Mouse (Mus musculus): ENCODE data around the gene Ccdc47. TPM values are rescaled to one million over a fixed set of nuclear protein-coding genes. Genes with fewer than 3 reads are reported as not detected.
A peak's percentile ranks its signal among the peaks of the same experiment; 100 is the strongest.

Gene Ccdc47
- polyA plus RNA-seq, 1 experiment from 2014 or later, result 101 TPM

DNA sequence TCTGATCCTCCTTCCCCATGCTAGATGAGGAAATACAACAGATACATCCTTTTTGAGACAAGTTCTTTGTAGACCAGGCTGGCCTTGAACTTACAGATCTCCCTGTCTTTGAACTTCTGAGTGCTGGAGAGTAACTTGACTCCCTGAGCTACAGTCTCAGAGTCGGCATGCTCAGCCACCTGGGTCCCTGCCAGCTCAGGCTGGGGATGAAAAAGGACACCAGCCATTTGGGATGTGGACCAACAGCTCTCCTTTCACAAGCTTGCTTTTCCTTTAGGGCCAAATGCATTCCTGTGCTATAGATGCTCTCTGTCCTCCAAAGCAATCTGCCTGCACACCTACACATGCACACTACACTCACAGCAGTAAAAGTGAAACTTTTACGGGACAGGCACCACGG lies 41.1 kb downstream of the Ccdc47 start:
- no peaks in the 10 kb centered on the region for H3K4me1 ChIP-seq (replicated peaks)
- H3K9me3 ChIP-seq, result no peaks in the 10 kb centered on the region
- H3K27ac ChIP-seq (replicated peaks), result no peak overlapping the region
- no peaks in the 10 kb centered on the region for H3K27me3 ChIP-seq
- no peak for ATAC-seq (ENCODE audit: low FRiP score, low read depth)
- peaks cover 7% of the 10 kb centered on the region; the same call in 1 of the 2 replicates for H3K36me3 ChIP-seq
- H3K4me2 ChIP-seq, result no peak overlapping the region
- 78% methylated on average over 3 of the region's 3 CpGs for WGBS
- no peak overlapping the region for H3K9ac ChIP-seq
- H3K4me3 ChIP-seq, result no peak overlapping the region

DNA sequence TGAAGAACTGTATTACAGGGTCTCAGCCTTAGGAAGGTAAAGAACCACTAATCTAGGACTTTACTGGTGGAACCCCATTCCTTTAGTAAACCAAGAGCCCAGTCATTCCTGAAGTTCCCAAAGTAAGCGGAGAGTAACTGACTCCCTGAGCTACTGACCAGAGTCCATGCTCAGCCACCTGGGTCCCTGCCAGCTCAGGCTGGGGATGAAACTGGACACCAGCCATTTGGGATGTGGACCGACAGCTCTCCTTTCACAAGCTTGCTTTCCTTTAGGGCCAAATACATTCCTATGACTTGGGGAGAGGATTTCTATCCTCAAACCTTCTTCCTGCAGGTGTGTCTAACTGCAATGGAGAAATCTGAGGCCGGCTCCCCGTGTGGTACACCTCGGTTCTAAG lies 41.8 kb downstream of the Ccdc47 start:
- WGBS, result 88% methylated on average over 5 of the region's 5 CpGs

DNA sequence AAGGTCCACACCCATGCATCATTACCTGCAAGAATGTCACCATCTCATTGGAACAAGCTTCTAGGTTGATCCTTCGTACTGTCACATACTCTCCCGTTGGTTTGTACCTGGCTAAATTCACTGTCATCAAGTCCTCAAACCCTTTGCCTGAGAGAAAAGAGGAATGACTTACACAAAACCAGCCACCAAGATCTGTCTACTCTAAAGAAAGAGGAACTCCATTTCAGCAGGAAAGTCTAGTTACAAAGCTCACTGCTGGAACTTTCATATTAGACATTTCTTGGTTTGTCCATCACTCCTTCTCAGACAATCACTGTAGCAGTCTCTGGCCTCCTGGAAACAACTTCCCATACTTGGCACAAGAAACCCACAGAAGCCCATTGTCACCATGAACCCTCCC lies 42.9 kb downstream of the Ccdc47 start:
- no peaks in the 10 kb centered on the region for H3K4me1 ChIP-seq (replicated peaks)
- H3K36me3 ChIP-seq, result peaks cover 4% of the 10 kb centered on the region; the same call in 1 of the 2 replicates
- no peak overlapping the region for H3K4me3 ChIP-seq
- no peak overlapping the region for H3K9ac ChIP-seq
- no peaks in the 10 kb centered on the region for H3K9me3 ChIP-seq
- ATAC-seq (ENCODE audit: low FRiP score, low read depth), result no peak
- no peaks in the 10 kb centered on the region for H3K27me3 ChIP-seq
- no peak overlapping the region for H3K27ac ChIP-seq (replicated peaks)
- no peak overlapping the region for H3K4me2 ChIP-seq
- 95% methylated on average over 2 of the region's 2 CpGs for WGBS

More for the DNA sequence above, 41.8 kb downstream of the Ccdc47 start:
- Histone ChIP-seq H3K4me2 (no peak overlapping the region), H3K9me3 (no peaks in the 10 kb centered on the region), H3K27ac (replicated peaks) (no peak overlapping the region), H3K27me3 (no peaks in the 10 kb centered on the region), H3K4me1 (replicated peaks) (no peaks in the 10 kb centered on the region), H3K36me3 (peaks cover 7% of the 10 kb centered on the region; the same call in 1 of the 2 replicates), H3K4me3 (no peak overlapping the region), H3K9ac (no peak overlapping the region)
- ATAC-seq (ENCODE audit: low FRiP score, low read depth), result no peak

DNA sequence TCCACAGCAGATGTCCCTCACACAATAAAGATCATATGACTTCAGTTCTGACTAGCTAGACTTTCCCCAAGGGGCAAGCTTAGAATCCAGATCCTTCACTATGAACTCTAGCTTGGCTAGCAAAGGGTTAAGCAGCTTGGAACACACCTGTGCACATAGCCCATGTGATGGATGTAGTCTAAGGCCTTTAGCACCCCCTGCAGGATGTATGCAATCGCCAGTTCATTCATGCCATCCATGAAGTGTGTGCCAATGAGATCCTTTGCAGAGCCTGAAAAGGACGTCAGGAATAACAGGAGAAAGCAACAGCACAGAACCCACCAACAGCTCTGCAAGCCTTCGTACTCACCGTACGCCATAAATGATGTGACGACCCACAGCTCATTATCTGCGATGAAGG lies 45.3 kb downstream of the Ccdc47 start:
- no peak overlapping the region for H3K4me3 ChIP-seq
- WGBS, result 77% methylated on average over 7 of the region's 7 CpGs
- H3K9me3 ChIP-seq, result no peaks in the 10 kb centered on the region
- H3K4me1 ChIP-seq (replicated peaks), result no peaks in the 10 kb centered on the region
- H3K27me3 ChIP-seq, result no peaks in the 10 kb centered on the region
- no peak overlapping the region for H3K27ac ChIP-seq (replicated peaks)
- H3K4me2 ChIP-seq, result no peak overlapping the region
- no peak for ATAC-seq (ENCODE audit: low FRiP score, low read depth)
- H3K36me3 ChIP-seq, result peaks cover 18% of the 10 kb centered on the region; the same call in 1 of the 2 replicates
- no peak overlapping the region for H3K9ac ChIP-seq

DNA sequence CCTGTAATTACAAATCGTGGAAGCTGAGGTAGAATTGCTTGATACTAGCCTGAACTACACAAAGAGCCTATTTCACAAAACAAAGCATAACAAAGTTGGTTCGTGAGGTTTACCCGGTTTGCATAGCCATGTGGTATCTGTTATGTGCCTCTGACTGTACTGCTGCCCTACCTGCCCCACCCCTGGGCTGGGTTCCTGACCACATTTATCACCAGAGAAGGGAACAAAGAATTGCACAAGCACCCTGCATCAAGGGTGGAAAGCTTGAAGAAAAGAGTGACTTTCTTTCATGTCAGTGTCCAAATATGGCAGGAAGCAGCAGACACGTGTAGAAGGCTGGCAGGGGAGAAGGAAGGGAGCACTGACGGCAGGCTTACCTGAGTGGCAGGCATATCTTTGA lies 48.7 kb downstream of the Ccdc47 start:
- Histone ChIP-seq H3K9ac (no peak overlapping the region), H3K27ac (replicated peaks) (no peak overlapping the region), H3K4me1 (replicated peaks) (no peaks in the 10 kb centered on the region), H3K36me3 (peaks cover 27% of the 10 kb centered on the region; the same call in 1 of the 2 replicates), H3K4me3 (no peak overlapping the region), H3K9me3 (no peaks in the 10 kb centered on the region), H3K27me3 (no peaks in the 10 kb centered on the region), H3K4me2 (no peak overlapping the region)
- WGBS, result 88% methylated on average over 5 of the region's 5 CpGs
- no peak for ATAC-seq (ENCODE audit: low FRiP score, low read depth)

DNA sequence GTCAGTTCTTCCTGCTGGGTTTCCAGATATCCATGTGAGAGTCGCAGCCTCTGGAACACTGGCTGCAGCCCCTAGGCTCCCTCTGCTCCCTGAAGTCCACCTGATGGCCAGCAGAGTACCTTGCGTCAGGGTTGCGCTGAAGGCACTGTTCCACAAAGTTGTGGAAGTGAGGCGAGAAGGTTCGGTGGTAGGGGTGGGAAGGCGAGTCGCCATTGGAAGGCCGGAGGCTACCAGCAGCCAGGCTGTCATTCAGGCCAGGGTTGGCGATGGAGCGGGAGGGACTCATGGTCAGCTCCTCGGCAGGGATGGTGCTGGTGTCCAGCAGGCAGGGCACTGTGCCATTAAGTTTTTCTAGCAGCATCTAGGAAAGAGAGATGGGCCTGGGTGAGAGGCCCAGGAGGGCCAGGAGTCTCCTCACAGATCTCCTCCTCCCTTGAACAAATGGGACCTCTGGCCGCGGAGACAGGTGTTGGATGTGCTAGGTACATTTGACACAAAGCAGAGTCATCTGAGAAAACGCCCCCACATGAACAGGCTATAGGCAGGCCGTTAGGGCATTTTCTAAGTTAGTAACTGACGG lies 51.5 kb downstream of the Ccdc47 start:
- H3K4me2 ChIP-seq, result no peak overlapping the region
- H3K9ac ChIP-seq, result no peak overlapping the region
- ATAC-seq (ENCODE audit: low FRiP score, low read depth), result no peak
- H3K4me3 ChIP-seq, result no peak overlapping the region
- no peak overlapping the region for H3K27ac ChIP-seq (replicated peaks)
- no peaks in the 10 kb centered on the region for H3K27me3 ChIP-seq
- H3K4me1 ChIP-seq (replicated peaks), result peaks cover 16% of the 10 kb centered on the region
- no peaks in the 10 kb centered on the region for H3K9me3 ChIP-seq
- WGBS, result 94% methylated on average over 16 of the region's 16 CpGs
- H3K36me3 ChIP-seq, result peaks cover 27% of the 10 kb centered on the region; the same call in 1 of the 2 replicates

DNA sequence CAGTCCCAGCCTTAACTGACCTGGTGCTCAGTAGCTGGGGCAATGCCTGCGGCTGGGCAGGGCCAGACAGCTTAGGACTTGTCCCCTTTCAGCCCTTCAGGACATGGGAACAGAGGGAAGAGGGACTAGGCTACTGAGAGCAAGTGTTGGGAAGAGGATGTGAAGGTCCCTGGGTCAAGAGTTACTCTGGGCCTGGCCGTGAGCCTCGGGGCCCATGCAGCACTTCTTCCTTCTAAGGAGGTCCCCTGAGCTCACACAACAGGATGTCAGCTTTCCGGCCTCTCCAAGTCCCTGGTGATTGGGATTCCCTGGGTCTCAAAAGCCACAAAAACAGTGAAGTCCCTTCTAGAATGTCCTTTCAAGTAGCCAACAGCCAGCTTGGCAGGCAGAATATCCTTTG lies 52.6 kb downstream of the Ccdc47 start:
- H3K4me3 ChIP-seq, result no peak overlapping the region
- WGBS, result 90% methylated on average over 4 of the region's 4 CpGs
- no peaks in the 10 kb centered on the region for H3K27me3 ChIP-seq
- H3K4me2 ChIP-seq, result no peak overlapping the region
- H3K4me1 ChIP-seq (replicated peaks), result peaks cover 25% of the 10 kb centered on the region
- no peak for ATAC-seq (ENCODE audit: low FRiP score, low read depth)
- no peaks in the 10 kb centered on the region for H3K9me3 ChIP-seq
- peaks cover 27% of the 10 kb centered on the region; the same call in 1 of the 2 replicates for H3K36me3 ChIP-seq
- H3K9ac ChIP-seq, result no peak overlapping the region
- no peak overlapping the region for H3K27ac ChIP-seq (replicated peaks)

DNA sequence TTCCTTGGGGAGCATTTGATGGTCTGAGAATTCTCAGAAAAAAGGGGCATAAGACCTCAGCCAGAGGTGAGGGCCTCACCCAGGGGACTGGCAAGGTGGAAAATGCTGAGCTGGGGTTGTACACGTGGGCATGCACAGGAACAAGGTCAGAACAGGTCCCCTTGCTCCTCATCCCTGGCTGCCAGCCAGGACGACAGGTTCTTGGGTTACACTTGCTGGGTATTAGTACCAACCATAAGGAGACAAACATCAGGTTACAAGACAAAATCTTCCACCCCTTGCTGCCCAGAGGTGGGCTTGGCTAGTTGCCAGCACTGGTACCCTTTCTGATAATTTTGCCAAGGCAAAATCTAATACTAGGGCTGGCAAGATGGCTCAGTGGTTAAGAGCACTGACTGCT lies 53.9 kb downstream of the Ccdc47 start:
- Histone ChIP-seq H3K27ac (replicated peaks) (no peak overlapping the region), H3K36me3 (peaks cover 24% of the 10 kb centered on the region), H3K4me3 (no peak overlapping the region), H3K4me1 (replicated peaks) (peaks cover 32% of the 10 kb centered on the region), H3K9me3 (no peaks in the 10 kb centered on the region), H3K4me2 (no peak overlapping the region), H3K9ac (no peak overlapping the region), H3K27me3 (no peaks in the 10 kb centered on the region)
- 86% methylated on average over 2 of the region's 2 CpGs for WGBS
- no peak for ATAC-seq (ENCODE audit: low FRiP score, low read depth)

DNA sequence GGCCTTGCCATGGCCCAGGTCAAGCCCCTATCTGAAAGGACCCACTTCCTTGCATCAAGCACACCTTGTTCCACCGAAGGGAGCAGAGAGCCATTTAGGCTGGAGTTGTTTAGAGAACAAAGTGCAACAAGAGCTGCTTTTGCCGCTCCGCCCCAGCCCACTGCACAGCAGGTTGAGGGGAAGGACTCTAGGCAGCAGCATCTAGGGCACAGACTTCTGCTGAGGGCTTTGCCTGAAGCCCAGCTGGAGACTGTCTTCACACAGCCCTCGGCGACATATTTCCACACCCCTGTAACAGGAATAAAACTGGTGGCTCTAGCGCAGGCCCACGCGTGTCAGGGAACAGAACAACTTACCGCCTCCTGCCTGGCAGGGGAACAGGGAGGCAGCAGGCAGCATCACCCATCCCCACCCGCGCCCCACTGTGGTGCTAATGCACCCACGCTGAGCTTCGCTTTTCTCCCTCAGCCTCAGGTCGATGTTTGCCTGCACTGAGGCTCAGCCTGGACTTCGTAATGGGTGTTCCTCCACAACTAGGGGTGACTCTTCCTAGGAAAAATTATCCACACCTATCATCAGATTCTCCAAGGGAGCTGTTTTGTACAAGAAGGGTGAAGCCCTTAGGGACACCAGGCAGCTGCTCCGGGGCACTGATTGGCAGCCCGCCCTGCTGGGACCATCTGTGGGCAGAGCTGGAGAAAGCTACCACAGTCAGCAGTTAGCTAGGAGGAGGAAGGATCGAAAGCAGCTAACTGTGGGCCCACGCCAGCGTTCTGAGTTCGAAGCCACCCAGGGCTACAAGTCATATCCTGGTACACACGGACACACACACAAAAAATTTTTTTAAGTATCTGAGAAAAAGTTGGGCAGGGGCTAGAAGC lies 55.1 kb downstream of the Ccdc47 start, which contains the start of the genes Gm10840 and Limd2:
Gm10840 (plus strand) TSS at position 10 of the 881 bp plus-strand sequence.
Limd2 (minus strand) TSS at position 20 of the 881 bp plus-strand sequence.
- 24% methylated on average over 22 of the region's 22 CpGs for WGBS

DNA sequence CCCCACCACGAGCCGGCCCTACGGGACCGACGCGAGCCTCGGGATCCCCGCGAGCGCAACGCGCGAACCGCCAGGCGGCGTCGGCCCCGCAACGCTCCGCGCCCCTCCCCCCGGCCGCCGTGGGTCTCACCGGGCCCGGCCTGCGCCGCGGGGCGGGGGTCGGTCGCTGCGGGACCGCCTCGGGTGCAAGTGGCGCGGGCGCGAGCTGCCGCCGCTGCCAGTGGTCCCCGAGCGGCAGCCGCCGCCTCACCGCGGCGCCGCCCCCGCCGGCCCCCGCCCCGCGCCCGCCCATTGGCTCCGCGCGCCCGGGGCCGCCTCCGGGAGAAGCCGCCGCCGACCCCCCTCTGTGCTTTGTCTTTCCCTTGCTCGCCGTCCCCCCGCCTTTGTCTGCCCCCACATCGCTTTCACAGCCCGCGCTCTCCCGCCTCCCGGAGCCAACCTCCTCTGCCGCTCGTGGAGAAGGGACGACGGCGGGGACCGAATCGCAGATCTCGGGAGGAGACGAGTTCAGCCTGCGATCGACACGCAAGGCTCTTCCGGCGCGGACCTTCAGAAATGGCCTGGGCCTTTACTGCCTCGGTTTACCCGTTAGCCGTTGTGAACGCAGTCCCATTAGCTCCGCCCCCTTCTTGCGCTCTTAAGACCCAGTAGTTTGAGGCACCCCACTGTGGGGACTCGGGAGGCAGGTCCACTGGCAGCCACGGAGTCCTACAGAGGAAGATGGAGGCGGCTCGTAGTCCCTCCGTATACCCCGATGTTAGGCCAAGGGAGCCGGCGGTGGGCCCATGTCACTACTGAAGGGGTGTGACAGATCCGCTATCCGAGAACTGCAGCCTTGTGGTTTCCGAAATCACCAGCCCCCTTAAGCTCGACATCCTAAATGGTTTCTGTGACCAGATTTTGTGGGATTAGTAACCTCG lies 56.0 kb downstream of the Ccdc47 start:
- H3K4me3 ChIP-seq, result peak overlapping the region; percentile 81
- H3K4me2 ChIP-seq, result peak overlapping the region; percentile 92
- peak overlapping the region; percentile 98 for H3K27ac ChIP-seq (replicated peaks)
- peaks cover 43% of the 10 kb centered on the region for H3K4me1 ChIP-seq (replicated peaks)
- ATAC-seq (ENCODE audit: low FRiP score, low read depth), result peak; percentile 71
- peak overlapping the region; percentile 92 for H3K9ac ChIP-seq
- H3K36me3 ChIP-seq, result peaks cover 23% of the 10 kb centered on the region
- no peaks in the 10 kb centered on the region for H3K27me3 ChIP-seq
- no peaks in the 10 kb centered on the region for H3K9me3 ChIP-seq
- WGBS, result under 1% methylated on average over 72 of the region's 106 CpGs

More for the DNA sequence above, 55.1 kb downstream of the Ccdc47 start, which contains the start of the genes Gm10840 and Limd2:
- no peaks in the 10 kb centered on the region for H3K9me3 ChIP-seq
- H3K4me2 ChIP-seq, result peak within 1 kb of the TSS; percentile 92
- H3K4me1 ChIP-seq (replicated peaks), result peaks cover 41% of the 10 kb centered on the region
- H3K4me3 ChIP-seq, result peak within 1 kb of the TSS; percentile 81
- peaks cover 23% of the 10 kb centered on the region for H3K36me3 ChIP-seq
- peak within 1 kb of the TSS; percentile 98 for H3K27ac ChIP-seq (replicated peaks)
- no peaks in the 10 kb centered on the region for H3K27me3 ChIP-seq
- H3K9ac ChIP-seq, result peak within 1 kb of the TSS; percentile 92
- peak; percentile 24; the same call in 1 of the 2 replicates for ATAC-seq (ENCODE audit: low FRiP score, low read depth)

DNA sequence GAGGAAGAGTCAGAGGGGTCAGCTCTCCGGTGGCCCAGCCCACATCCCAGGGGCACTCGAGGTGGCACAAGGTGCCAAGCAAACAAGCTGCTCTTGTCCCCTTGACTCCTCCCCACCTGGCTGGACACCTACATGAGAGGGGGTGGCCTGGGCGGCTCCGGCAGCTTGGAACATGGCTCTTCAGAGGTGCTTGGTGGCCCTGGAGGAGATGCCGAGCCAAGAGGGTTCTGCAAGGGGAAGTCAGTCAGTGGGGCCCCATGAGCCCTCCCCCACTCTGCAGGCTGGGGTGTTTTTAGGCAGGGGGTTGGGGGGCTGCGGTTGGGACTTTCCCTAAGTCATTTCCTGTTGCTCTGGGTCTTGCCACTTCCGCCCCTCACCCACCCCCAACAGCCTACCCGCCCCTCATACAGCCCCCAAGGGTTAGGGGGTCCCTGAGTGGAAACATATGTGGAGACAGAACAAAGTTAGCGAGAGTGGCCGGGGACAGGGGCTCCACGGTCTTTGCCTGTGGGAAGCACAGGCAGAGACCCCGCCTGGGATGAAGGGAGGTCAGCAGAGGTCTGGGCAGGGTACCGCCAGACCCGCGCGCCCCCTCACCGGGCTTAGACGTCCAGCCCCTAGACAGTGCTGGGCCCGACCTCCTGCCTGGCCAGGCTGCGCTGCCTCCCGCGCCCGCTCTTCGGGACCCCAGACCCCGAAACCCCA lies 56.8 kb downstream of the Ccdc47 start:
- H3K27ac ChIP-seq (replicated peaks), result peak overlapping the region; percentile 98
- no peaks in the 10 kb centered on the region for H3K9me3 ChIP-seq
- H3K36me3 ChIP-seq, result peaks cover 22% of the 10 kb centered on the region
- ATAC-seq (ENCODE audit: low FRiP score, low read depth), result peak; percentile 66
- H3K9ac ChIP-seq, result peak overlapping the region; percentile 92
- no peaks in the 10 kb centered on the region for H3K27me3 ChIP-seq
- H3K4me2 ChIP-seq, result peak overlapping the region; percentile 92
- WGBS, result under 1% methylated on average over 15 of the region's 25 CpGs
- peak overlapping the region; percentile 81 for H3K4me3 ChIP-seq
- peaks cover 46% of the 10 kb centered on the region for H3K4me1 ChIP-seq (replicated peaks)

Measured in hindbrain, embryonic 15.5 days (tissue).